Mouse (Mus musculus): ENCODE results near the gene Krtdap.

DNA sequence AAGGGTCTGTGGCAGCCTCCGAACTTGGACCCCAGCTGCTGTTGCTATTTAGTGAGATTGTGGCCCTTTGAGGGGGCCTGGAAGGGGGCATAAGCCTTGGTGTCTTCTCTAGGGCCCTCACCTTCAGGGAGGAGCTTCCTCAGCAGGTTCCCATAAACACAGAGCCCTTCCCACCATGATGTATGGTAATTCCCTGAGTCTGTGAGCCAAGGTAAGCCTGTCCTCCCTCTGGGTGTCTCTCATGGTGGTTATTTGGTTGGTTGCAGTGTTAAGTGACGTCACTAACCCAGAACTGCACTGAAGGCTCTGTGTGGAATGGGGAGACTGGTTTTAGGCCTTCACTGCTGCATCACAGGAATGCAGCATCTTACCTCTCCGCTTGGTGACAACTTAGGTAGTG lies 41.7 kb downstream of the Krtdap start:
- TF ChIP-seq CTCF (conservative IDR thresholded peaks at IDR 0.05; ENCODE audit: low read length) = no peak
- TF ChIP-seq NANOG (IDR thresholded peaks at IDR 0.05; ENCODE audit: borderline replicate concordance, low read length) = no peak
- TF ChIP-seq POU5F1 (IDR thresholded peaks at IDR 0.05; ENCODE audit: borderline replicate concordance, low read length) = no peak

Data from E14TG2a.4 (cell line).